Mouse (Mus musculus) midbrain, postnatal 0 days (tissue): ENCODE data around the gene Ahnak2. TPM values are rescaled to one million over a fixed set of nuclear protein-coding genes. Genes with fewer than 3 reads are reported as not detected.
A peak's percentile ranks its signal among the peaks of the same experiment; 100 is the strongest.
"Not testable (repeated sequence)": the region's sequence is repeated elsewhere in the genome, so short reads cannot be mapped to it uniquely, and the experiment has no call there.

Source experiments
- ATAC-seq: fragments of 200-750 bp; cut with Nextera tagmentation; 2 replicates; pipeline ENCODE4 v1.8.0; 2017; ENCODE audit warnings: moderate number of reproducible peaks, mild to moderate bottlenecking, moderate TSS enrichment, moderate library complexity; ENCODE audit not compliant: low FRiP score
- DNase-seq: peaks from one replicate; pipeline ENCODE4 v3.0.0-alpha.2; 2015; ENCODE audit warnings: low spot score
- H3K27ac ChIP-seq: fragments of 300-500 bp; sonication (generic); 2 replicates; pipeline ENCODE4 v1.5.1; 2014; ENCODE audit warnings: low read depth, mild to moderate bottlenecking, low read length, mixed read lengths
- H3K27me3 ChIP-seq: fragments of 300-500 bp; sonication (generic); 2 replicates; pipeline ENCODE4 v1.6.1; 2014; ENCODE audit warnings: low read length, control low read depth, mixed read lengths; ENCODE audit not compliant: insufficient read depth
- H3K36me3 ChIP-seq: fragments of 300-500 bp; sonication (generic); 2 replicates; pipeline ENCODE4 v1.6.1; 2014; ENCODE audit warnings: low read length, control low read depth, mixed read lengths; ENCODE audit not compliant: insufficient read depth
- H3K4me1 ChIP-seq: fragments of 300-500 bp; sonication (generic); 2 replicates; pipeline ENCODE4 v1.6.1; 2014; ENCODE audit warnings: mild to moderate bottlenecking, control low read depth, antibody characterized with exemption, low read length, mixed read lengths; ENCODE audit not compliant: insufficient read depth
- H3K4me2 ChIP-seq: fragments of 300-500 bp; sonication (generic); 2 replicates; pipeline ENCODE4 v1.6.1; 2014; ENCODE audit warnings: low read depth, mild to moderate bottlenecking, low read length, mixed read lengths; ENCODE audit not compliant: poor library complexity, severe bottlenecking
- H3K4me3 ChIP-seq: fragments of 300-500 bp; sonication (generic); 2 replicates; pipeline ENCODE4 v1.5.1; 2014; ENCODE audit warnings: low read depth, mild to moderate bottlenecking, low read length, moderate library complexity
- H3K9ac ChIP-seq: fragments of 300-500 bp; sonication (generic); replicated peaks from 2 replicates; pipeline ENCODE4 v1.6.1; 2014; ENCODE audit warnings: mild to moderate bottlenecking, low read length, moderate library complexity, mixed read lengths; ENCODE audit not compliant: poor library complexity, severe bottlenecking
- H3K9me3 ChIP-seq: fragments of 300-500 bp; sonication (generic); 2 replicates; pipeline ENCODE4 v1.6.1; 2016; ENCODE audit warnings: low read length, control low read depth
- CTCF ChIP-seq: IDR thresholded peaks from 2 replicates; pipeline ENCODE4 v1.5.1; 2016; ENCODE audit warnings: antibody characterized with exemption, mild to moderate bottlenecking
- WGBS: fragments of 180-500 bp; shearing (Covaris S2); extraction: QIAGEN DNeasy Blood & Tissue Kit; methylation state at CpG from one replicate; pipeline ENCODE4 v1.1.7; 2014; 5-methylcytosine and 5-hydroxymethylcytosine counted together
- polyA plus RNA-seq: library from polyadenylated mRNA; unstranded; fragments of >200 nt; fragmentation: Nextera tagmentation; extraction: Ambion mirVana; gene quantifications from 2 replicates; pipeline ENCODE4 v1.2.1, GENCODE M21; 2015
- total RNA-seq: library from RNA; depleted of rRNA; stranded (reverse); fragments of >200 nt; gene quantifications from 2 replicates; pipeline ENCODE4 v1.2.3, GENCODE M21; 2014

Ahnak2 gene
- total and polyA plus RNA-seq, 2 experiments from 2014 or later, result 1.9 to 6.1 TPM

GRCm38 (mm10) chr12:112823221-112823620, 20.8 kb upstream of the Ahnak2 start:
- TF ChIP-seq CTCF, result no peak
- peaks cover 7% of the 10 kb centered on the region for H3K4me1 ChIP-seq

GRCm38 (mm10) chr12:112822676-112823075, 20.2 kb upstream of the Ahnak2 start:
- Histone ChIP-seq H3K9me3 (no peaks in the 10 kb centered on the region), H3K27ac (no peak overlapping the region), H3K4me3 (no peak overlapping the region), H3K4me1 (peaks cover 6% of the 10 kb centered on the region), H3K36me3 (peaks cover 19% of the 10 kb centered on the region), H3K27me3 (no peaks in the 10 kb centered on the region), H3K4me2 (no peak overlapping the region), H3K9ac (no peak overlapping the region)
- WGBS, result 84% methylated on average over 2 of the region's 2 CpGs
- TF ChIP-seq CTCF, result no peak
- no peak for ATAC-seq
- no peak for DNase-seq

More at GRCm38 (mm10) chr12:112823221-112823620, 20.8 kb upstream of the Ahnak2 start:
- Histone ChIP-seq H3K36me3 (peaks cover 20% of the 10 kb centered on the region), H3K4me2 (no peak overlapping the region), H3K27ac (no peak overlapping the region), H3K27me3 (no peaks in the 10 kb centered on the region), H3K9ac (no peak overlapping the region; the same call in 1 of the 2 replicates), H3K4me3 (no peak overlapping the region), H3K9me3 (no peaks in the 10 kb centered on the region)
- 82% methylated on average over 4 of the region's 4 CpGs for WGBS
- ATAC-seq (no peak), DNase-seq (no peak)

- Histone ChIP-seq H3K4me1 (no peaks in the 10 kb centered on the region), H3K27me3 (no peaks in the 10 kb centered on the region), H3K36me3 (peaks cover 12% of the 10 kb centered on the region), H3K9me3 (no peaks in the 10 kb centered on the region), H3K4me2 (no peak overlapping the region), H3K27ac (no peak overlapping the region), H3K4me3 (no peak overlapping the region), H3K9ac (0 out of 2 replicates have a peak overlapping the region, but pooled peaks have one; percentile 2)
- WGBS, result 87% methylated on average over 4 of the region's 4 CpGs
- ATAC-seq (no peak), DNase-seq (no peak)
- no peak for TF ChIP-seq CTCF
Observed at GRCm38 (mm10) chr12:112821974-112822373, 19.5 kb upstream of the Ahnak2 start.

- ATAC-seq, result no peak
- TF ChIP-seq CTCF, result no peak
- peaks cover 11% of the 10 kb centered on the region for H3K36me3 ChIP-seq
Observed at GRCm38 (mm10) chr12:112821216-112821615, 18.8 kb upstream of the Ahnak2 start.

GRCm38 (mm10) chr12:112820401-112820999, 18.0 kb upstream of the Ahnak2 start:
- H3K4me3 ChIP-seq, result no peak overlapping the region
- no peaks in the 10 kb centered on the region for H3K27me3 ChIP-seq
- no peaks in the 10 kb centered on the region for H3K4me1 ChIP-seq
- H3K9me3 ChIP-seq, result no peaks in the 10 kb centered on the region
- H3K9ac ChIP-seq, result no peak overlapping the region
- peaks cover 11% of the 10 kb centered on the region for H3K36me3 ChIP-seq
- H3K4me2 ChIP-seq, result no peak overlapping the region
- DNase-seq (no peak), ATAC-seq (no peak)
- WGBS, result 70% methylated on average over 12 of the region's 12 CpGs
- TF ChIP-seq CTCF, result no peak
- no peak overlapping the region for H3K27ac ChIP-seq

More at GRCm38 (mm10) chr12:112821216-112821615, 18.8 kb upstream of the Ahnak2 start:
- Histone ChIP-seq H3K9me3 (no peaks in the 10 kb centered on the region), H3K27ac (no peak overlapping the region), H3K9ac (no peak overlapping the region), H3K4me2 (no peak overlapping the region), H3K4me1 (no peaks in the 10 kb centered on the region), H3K4me3 (no peak overlapping the region), H3K27me3 (no peaks in the 10 kb centered on the region)
- DNase-seq, result no peak
- WGBS, result 69% methylated on average over 1 of the region's 1 CpGs

GRCm38 (mm10) chr12:112819057-112819662, 16.7 kb upstream of the Ahnak2 start:
- no peak overlapping the region for H3K27ac ChIP-seq
- TF ChIP-seq CTCF, result no peak

GRCm38 (mm10) chr12:112816866-112817265, 14.4 kb upstream of the Ahnak2 start:
- H3K27me3 ChIP-seq, H3K9me3 ChIP-seq, H3K9ac ChIP-seq, ATAC-seq, H3K4me3 ChIP-seq, H3K4me2 ChIP-seq, H3K4me1 ChIP-seq, H3K27ac ChIP-seq, DNase-seq: not testable (repeated sequence)
- 82% methylated on average over 7 of the region's 7 CpGs for WGBS
- H3K36me3 ChIP-seq, result peaks cover 38% of the 10 kb centered on the region

More at GRCm38 (mm10) chr12:112819057-112819662, 16.7 kb upstream of the Ahnak2 start:
- Histone ChIP-seq H3K9me3 (no peaks in the 10 kb centered on the region), H3K4me2 (no peak overlapping the region), H3K36me3 (peaks cover 20% of the 10 kb centered on the region), H3K4me1 (no peaks in the 10 kb centered on the region), H3K9ac (no peak overlapping the region), H3K27me3 (no peaks in the 10 kb centered on the region), H3K4me3 (no peak overlapping the region)
- WGBS, result 90% methylated on average over 8 of the region's 8 CpGs
- DNase-seq (no peak), ATAC-seq (no peak)
